Mouse (Mus musculus) macrophage (primary cell): Measurements from ENCODE around the gene Uso1. TPM values are rescaled to one million over a fixed set of nuclear protein-coding genes. Genes with fewer than 3 reads are reported as not detected.
"Not testable (repeated sequence)": the region's sequence is repeated elsewhere in the genome, so short reads cannot be mapped to it uniquely, and the experiment has no call there.

Experiments used
- H3K27ac ChIP-seq: fragments of 350-480 bp; formaldehyde crosslinking; 2 replicates; pipeline ENCODE4 v1.9.0; 2021
- H3K36me3 ChIP-seq: fragments of 350-480 bp; formaldehyde crosslinking; 2 replicates; pipeline ENCODE4 v1.9.0; 2021; ENCODE audit errors: inconsistent target
- H3K4me3 ChIP-seq: fragments of 350-480 bp; formaldehyde crosslinking; 2 replicates; pipeline ENCODE4 v1.9.0; 2021; ENCODE audit errors: inconsistent target
- H3K79me2 ChIP-seq: fragments of 350-480 bp; formaldehyde crosslinking; 2 replicates; pipeline ENCODE4 v1.9.0; 2021; ENCODE audit errors: inconsistent target
- WGBS: methylation state at CpG from one replicate; pipeline ENCODE4 v1.1.7; 2026; ENCODE audit warnings: inconsistent platforms; ENCODE audit not compliant: missing documents; 5-methylcytosine and 5-hydroxymethylcytosine counted together
- polyA plus RNA-seq: library from polyadenylated mRNA; stranded (reverse); fragments of 250-400 nt; gene quantifications from 3 replicates; pipeline ENCODE4 v1.2.4, GENCODE M21; 2018; ENCODE audit warnings: inconsistent platforms

Uso1 gene
- polyA plus RNA-seq, 1 experiment from 2014 or later: 62.5 TPM

DNA sequence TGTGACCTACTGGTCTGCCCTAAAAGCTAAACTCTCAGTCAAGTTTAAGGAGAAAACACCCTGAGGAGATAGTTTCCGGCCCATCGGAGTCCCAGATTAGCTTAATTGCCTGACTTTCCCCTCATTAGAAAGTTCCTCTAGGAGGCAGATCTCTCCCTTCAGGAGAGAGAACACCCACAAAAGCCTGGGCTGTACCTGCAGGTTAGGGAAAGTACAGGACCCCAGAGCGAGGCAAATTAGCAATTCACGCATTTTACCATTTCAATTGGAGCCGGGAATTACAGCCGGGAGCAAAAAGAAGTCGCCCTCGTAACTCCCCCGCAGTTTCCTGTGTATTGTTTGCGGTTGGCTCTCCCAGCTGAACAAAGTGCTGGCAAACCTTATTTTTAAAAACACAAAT is 25.2 kb upstream of the Uso1 start:
- Histone ChIP-seq H3K36me3 (no peaks in the 10 kb centered on the region), H3K79me2 (no peaks in the 10 kb centered on the region), H3K4me3 (no peak overlapping the region), H3K27ac (no peak overlapping the region)
- WGBS: 31% methylated on average over 10 of the region's 10 CpGs

DNA sequence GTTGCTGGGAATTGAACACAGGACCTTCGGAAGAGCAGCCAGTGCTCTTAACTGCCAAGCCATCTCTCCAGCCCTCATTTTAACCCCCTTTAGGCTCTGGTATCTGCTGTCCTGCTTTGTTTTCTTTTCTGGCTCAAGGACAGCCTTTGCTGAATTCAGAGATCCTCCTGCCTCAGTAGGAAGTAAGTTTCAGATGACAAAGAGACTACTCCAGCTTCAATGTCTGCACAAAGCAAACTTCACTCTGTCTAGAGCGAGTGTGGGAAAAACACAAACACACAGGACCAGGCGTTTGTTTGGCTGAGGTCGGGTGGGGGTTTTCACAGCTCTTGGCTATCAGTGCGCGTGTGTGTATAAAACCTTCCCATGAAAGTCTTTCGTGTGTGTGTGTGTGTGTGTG is 24.3 kb upstream of the Uso1 start:
- Histone ChIP-seq H3K27ac (no peak overlapping the region), H3K36me3 (no peaks in the 10 kb centered on the region), H3K79me2 (no peaks in the 10 kb centered on the region), H3K4me3 (no peak overlapping the region)
- WGBS: 98% methylated on average over 4 of the region's 7 CpGs

DNA sequence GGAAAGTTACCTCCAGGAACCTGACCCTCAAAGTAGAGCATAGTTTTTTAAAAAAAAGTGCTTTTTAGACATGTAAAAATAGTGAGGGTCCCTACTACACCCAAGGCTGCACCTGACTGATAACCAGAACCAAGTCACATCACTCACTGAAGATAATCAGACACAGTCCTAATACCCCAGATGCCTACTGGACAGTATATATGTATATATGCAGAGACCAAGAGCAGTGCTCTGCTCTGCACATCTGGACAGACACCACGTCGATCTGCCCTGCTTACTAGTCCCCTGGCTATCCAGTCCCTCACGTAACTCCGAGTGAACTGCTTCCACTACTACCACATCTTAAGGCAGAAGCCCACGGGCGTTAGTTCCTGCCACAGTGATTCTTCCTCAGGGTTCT is 23.5 kb upstream of the Uso1 start:
- Histone ChIP-seq H3K4me3 (no peak overlapping the region), H3K27ac (no peak overlapping the region)
- WGBS: 58% methylated on average over 6 of the region's 6 CpGs

DNA sequence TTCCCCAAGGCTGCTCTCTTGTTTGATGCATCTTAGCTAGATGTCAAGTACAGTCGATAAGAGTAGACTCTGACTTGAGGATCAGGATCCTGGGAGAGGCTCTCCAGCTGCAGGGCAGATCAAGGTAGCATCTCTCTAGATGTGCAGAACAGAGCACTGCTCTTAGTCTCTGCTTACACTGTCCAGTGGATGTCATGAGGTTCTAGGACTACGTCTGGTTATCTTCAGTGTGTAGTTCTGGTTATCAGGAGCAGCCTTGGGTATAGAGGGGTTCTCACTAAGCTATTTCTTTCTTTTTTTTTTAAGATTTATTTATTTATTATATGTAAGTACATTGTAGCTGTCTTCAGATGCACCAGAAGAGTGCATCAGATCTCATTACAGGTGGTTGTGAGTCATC is 22.8 kb upstream of the Uso1 start:
- WGBS: 92% methylated on average over 2 of the region's 2 CpGs
- no peaks in the 10 kb centered on the region for H3K36me3 ChIP-seq
- H3K79me2 ChIP-seq: no peaks in the 10 kb centered on the region
- H3K27ac ChIP-seq: no peak overlapping the region
- H3K4me3 ChIP-seq: no peak overlapping the region

More for the DNA sequence above, 23.5 kb upstream of the Uso1 start:
- no peaks in the 10 kb centered on the region for H3K36me3 ChIP-seq
- H3K79me2 ChIP-seq: no peaks in the 10 kb centered on the region

DNA sequence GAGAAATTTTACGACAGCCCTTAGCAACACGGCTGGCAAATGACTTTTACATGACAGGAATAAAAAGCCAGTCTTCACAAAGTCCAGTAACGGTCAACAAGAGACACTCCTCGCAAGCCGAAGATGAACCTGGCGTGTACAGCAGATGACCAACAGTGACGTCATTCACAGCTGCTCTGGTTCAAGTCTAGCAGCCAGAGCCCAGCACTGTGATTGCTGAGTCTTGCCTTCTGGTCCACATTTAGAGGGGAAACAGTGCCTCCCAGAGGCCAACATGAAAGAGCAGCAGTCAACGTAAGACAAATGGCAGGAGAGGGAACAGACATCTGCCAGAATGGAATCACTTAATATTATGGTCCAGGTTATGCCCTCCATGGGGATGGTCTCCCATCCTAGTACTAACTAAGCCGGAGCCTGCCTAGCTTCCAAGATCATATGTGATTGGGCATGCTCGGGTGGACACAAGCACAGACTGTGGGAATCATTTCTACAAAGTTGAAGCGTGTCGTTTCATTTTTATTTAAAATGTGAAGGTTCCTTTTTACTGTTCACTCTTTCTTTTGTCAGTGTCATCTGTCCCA is 19.8 kb upstream of the Uso1 start:
- WGBS: 62% methylated on average over 12 of the region's 12 CpGs
- Histone ChIP-seq H3K79me2 (no peaks in the 10 kb centered on the region), H3K4me3 (no peak overlapping the region), H3K27ac (no peak overlapping the region), H3K36me3 (no peaks in the 10 kb centered on the region)

DNA sequence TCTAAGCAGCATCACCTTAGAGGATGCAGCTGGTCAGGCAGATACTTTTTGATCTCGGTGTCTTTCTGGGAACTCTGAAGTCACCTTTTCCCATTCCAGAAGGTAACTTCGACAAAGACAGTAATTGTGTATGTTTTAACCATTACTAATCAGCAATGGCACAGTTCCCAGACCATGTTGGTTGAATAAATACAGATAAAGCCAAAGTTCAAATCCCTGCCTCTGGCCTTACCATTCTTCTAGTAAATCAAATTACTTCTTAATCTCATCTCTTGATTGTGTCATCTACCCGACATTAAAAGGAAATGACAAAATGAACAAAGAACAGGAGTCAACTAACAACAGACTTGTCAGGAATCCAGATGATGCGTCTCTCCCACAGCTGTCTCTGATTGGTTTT is 16.1 kb upstream of the Uso1 start:
- no peak overlapping the region for H3K4me3 ChIP-seq
- no peaks in the 10 kb centered on the region for H3K36me3 ChIP-seq
- no peaks in the 10 kb centered on the region for H3K79me2 ChIP-seq
- WGBS: 88% methylated on average over 4 of the region's 4 CpGs
- H3K27ac ChIP-seq: no peak overlapping the region

DNA sequence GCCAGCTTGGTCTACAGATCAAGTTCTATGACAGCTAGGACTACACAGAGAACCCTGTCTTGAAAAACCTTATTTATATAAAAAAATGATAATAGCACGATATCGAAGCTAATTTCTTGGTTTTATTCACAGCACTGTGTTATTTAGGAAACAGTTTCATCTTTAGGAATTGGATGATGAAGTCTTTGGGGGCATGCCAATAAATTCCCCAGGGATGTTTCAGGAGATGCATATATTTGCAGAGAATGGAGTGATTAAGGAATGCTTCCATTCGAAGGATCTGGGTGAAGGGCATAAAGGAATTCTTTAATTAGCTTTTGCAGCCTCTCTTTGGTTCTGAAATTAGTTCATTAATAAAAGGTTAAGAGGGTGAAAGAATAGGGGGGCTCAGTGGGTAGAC is 12.3 kb upstream of the Uso1 start:
- WGBS: 100% methylated on average over 3 of the region's 3 CpGs

DNA sequence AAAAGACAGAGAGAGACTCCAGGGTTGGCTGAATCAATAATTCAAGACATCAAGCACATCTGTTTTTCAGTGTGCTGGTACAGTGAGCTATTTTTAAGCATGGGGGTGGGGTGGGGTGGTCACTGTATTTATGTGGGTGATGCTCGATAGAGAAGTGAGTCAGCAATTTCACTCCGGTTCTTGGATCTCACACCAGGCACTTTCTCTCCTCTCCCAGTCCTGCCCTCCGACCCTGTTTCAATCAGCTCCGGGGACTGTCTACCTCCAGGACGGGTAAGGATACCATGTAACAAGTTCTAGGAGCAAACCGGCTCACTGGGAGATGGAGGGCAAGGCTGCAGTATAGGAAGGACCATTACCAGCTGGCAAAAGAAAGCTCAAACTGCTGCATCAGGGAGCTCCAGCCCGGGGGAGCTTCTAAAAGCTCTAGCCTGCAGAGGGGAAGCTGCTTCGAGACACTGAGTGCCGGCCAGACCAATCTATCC is 10.6 kb upstream of the Uso1 start:
- H3K27ac ChIP-seq: peak overlapping the region; percentile 72

More for the DNA sequence above, 12.3 kb upstream of the Uso1 start:
- Histone ChIP-seq H3K79me2 (no peaks in the 10 kb centered on the region), H3K27ac (no peak overlapping the region), H3K36me3 (no peaks in the 10 kb centered on the region), H3K4me3 (no peak overlapping the region)

DNA sequence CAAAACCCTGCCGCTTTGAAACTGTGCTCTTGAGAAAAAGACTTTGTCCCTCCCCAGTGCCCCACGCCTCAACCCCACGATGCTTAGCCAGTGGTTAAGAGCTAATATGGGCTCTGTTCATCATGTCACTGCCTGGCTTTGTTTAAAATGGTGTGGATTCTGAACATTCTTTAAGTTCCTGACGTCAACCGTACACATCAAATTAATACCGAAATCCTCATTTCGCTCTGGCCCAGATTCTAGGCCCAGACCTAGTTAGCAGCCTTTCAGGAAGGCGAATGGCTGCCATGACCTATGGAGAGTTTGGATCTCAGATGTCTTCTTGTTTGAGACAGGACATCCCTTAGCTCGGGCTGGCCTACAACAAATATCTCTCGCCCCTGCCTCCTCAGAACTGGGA is 10.0 kb upstream of the Uso1 start:
- H3K79me2 ChIP-seq: no peaks in the 10 kb centered on the region
- peak overlapping the region; percentile 72 for H3K27ac ChIP-seq
- WGBS: 86% methylated on average over 10 of the region's 10 CpGs
- H3K4me3 ChIP-seq: peak overlapping the region; percentile 22
- H3K36me3 ChIP-seq: no peaks in the 10 kb centered on the region

More for the DNA sequence above, 10.6 kb upstream of the Uso1 start:
- Histone ChIP-seq H3K36me3 (no peaks in the 10 kb centered on the region), H3K79me2 (no peaks in the 10 kb centered on the region), H3K4me3 (peak overlapping the region; percentile 22)
- 7% methylated on average over 9 of the region's 9 CpGs for WGBS

DNA sequence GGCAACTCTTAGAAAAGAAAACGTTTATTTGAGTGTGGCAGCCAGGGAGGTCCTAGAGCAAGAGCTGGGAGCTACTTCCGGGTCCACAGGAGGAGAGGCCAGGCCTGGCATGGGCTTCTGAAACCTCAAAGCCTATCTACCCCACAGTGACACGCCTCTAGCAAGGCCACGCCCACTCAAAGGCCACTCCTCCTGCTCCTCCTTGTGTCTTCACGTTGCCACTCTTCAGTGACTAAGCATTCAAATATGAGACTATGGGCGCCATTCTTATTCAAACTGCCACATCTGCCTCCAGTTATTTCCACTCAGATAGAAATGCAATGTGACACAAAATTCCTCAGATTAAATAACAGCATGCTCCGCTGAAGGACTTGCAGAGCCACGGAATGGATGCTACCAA is 9.2 kb upstream of the Uso1 start:
- Histone ChIP-seq H3K4me3 (no peak overlapping the region), H3K79me2 (no peaks in the 10 kb centered on the region), H3K36me3 (no peaks in the 10 kb centered on the region), H3K27ac (peak overlapping the region; percentile 72)
- WGBS: 43% methylated on average over 8 of the region's 8 CpGs

DNA sequence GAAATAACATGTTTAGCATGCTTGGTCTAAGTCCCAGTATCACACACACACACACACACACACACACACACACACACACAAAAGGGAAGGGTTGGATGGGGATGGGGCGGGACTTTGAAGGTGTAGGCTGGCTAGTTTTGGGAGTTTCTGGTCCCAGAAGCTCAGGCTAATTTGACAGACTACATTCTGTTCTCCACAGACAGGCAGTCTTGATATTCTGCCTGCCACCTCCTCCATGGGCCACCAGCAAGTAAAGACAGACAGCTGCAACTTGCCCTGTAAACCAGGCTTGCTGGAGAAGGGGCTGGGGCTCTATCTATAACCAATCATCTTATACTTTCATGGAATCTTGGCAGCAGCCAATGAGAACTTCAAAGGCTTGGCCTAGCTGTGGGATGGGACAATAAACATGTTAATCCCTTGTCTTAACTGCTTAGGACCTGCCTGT is 8.4 kb upstream of the Uso1 start:
- WGBS: 78% methylated on average over 1 of the region's 1 CpGs
- H3K36me3 ChIP-seq: no peaks in the 10 kb centered on the region
- no peak overlapping the region for H3K4me3 ChIP-seq
- no peaks in the 10 kb centered on the region for H3K79me2 ChIP-seq
- H3K27ac ChIP-seq: no peak overlapping the region

DNA sequence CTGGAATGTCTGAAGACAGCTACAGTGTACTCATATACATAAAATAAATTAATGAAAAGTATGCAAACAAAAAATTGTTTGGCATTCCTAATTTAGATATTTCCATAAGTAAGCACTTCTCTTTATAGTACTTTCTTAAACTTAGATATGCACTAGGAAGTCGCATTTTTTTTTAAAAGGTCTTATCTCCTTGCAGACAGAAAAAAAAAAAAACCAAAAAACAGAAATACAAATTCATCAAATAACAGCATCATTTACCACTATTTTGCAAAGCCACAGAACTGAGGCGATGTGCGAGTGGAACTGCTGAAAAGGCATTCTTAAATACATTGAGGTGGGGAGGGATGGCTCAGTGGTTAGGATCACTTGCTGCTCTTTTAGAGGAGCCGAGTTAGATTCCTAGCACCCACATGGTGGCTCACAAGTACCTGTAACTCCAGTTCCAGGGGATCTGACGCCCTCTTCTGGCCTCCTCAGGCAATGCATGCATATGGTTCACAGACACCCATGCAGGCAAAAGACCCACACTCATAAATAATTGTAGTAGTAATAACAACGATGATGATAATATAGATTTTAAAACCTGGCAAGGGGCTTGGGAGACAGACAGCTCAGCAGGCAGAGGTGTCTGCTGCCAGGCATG is 7.6 kb upstream of the Uso1 start:
- 91% methylated on average over 5 of the region's 6 CpGs for whole genome bisulfite sequencing
- Histone ChIP-seq H3K27ac (no peak overlapping the region), H3K4me3 (no peak overlapping the region), H3K79me2 (no peaks in the 10 kb centered on the region), H3K36me3 (no peaks in the 10 kb centered on the region)

DNA sequence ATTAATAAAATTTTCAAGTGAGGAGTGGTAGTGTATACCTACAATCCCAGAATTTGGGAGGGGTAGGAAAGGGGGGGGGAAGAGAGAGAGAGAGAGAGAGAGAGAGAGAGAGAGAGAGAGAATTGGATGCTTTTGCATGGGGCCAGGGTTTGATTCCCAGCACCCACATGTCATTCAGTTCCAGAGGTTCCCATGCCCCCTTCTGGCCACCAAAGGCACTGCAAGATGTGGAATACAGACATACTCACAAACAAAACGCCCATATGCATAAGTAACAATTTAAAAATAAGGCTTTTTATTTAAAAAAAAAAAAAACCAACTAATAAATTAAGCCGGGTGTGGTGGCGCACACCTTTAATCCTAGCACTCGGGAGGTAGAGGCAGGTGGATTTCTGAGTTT is 5.6 kb upstream of the Uso1 start:
- WGBS: 98% methylated on average over 4 of the region's 4 CpGs

DNA sequence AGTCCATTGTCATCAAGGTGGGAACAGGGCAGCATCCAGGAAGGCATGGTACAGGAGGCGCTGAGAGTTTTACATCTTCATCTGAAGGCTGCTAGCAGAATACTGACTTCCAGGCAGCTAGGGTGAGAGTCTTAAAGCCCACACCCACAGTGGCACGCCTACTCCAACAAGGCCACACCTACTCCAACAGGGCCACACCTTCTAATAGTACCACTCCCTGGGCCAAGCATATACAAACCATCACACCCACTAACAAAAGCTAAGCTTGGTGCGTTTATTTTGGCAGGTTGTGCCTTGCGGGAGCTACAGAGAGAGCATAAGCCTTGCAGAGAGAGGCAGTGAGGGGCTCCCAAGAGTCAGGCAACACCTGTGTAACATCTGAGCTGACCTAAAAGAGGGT is 4.7 kb upstream of the Uso1 start:
- 89% methylated on average over 3 of the region's 4 CpGs for WGBS
- not testable (repeated sequence) for H3K4me3 ChIP-seq, H3K27ac ChIP-seq, H3K79me2 ChIP-seq, H3K36me3 ChIP-seq

More for the DNA sequence above, 5.6 kb upstream of the Uso1 start:
- no peak overlapping the region for H3K4me3 ChIP-seq
- H3K79me2 ChIP-seq: no peaks in the 10 kb centered on the region
- H3K27ac ChIP-seq: no peak overlapping the region
- no peaks in the 10 kb centered on the region for H3K36me3 ChIP-seq

DNA sequence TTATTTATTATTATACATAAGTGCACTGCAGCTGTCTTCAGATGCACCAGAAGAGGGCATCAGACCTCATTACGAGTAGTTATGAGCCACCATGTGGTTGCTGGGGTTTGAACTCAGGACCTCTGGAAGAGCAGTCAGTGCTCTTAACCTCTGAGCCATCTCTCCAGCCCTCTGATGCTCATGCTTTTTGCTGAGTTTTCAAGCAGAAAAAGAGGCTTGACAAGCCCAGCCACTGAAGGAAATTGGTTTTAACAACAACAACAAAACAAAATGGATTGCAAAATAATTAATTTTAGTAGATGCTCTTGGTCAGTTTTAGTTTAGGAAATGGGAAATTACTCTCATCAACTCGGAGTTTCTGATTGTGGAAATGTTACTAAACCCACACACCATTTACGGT is 2.8 kb upstream of the Uso1 start:
- Histone ChIP-seq H3K36me3 (no peaks in the 10 kb centered on the region), H3K27ac (no peak overlapping the region)
- WGBS: 79% methylated on average over 3 of the region's 3 CpGs

More for the DNA sequence above, 2.8 kb upstream of the Uso1 start:
- H3K4me3 ChIP-seq: no peak overlapping the region
- H3K79me2 ChIP-seq: peaks cover 19% of the 10 kb centered on the region
